Mouse (Mus musculus) intestine, embryonic 14.5 days (tissue): ENCODE data around the gene Tmem255b. TPM values are rescaled to one million over a fixed set of nuclear protein-coding genes. Genes with fewer than 3 reads are reported as not detected.

ENCODE experiments used
- ATAC-seq: fragments of 200-750 bp; cut with Nextera tagmentation; replicated peaks from 2 replicates; pipeline ENCODE4 v1.8.0; 2017; ENCODE audit warnings: low read depth, moderate number of reproducible peaks, moderate TSS enrichment, moderate library complexity; ENCODE audit not compliant: low FRiP score, low TSS enrichment
- DNase-seq: peaks from one replicate; pipeline ENCODE4 v3.0.0-alpha.2; 2018; ENCODE audit warnings: low spot score
- H3K27ac ChIP-seq: fragments of 300-500 bp; sonication (generic); 2 replicates; pipeline ENCODE4 v1.5.1; 2014; ENCODE audit warnings: low read depth, mild to moderate bottlenecking, control low read depth
- H3K27me3 ChIP-seq: fragments of 300-500 bp; sonication (generic); replicated peaks from 2 replicates; pipeline ENCODE4 v1.6.1; 2014; ENCODE audit warnings: low read length, control low read depth; ENCODE audit not compliant: control insufficient read depth, insufficient read depth
- H3K36me3 ChIP-seq: fragments of 300-500 bp; sonication (generic); 2 replicates; pipeline ENCODE4 v1.6.1; 2014; ENCODE audit warnings: low read length, control low read depth; ENCODE audit not compliant: control insufficient read depth, insufficient read depth
- H3K4me1 ChIP-seq: fragments of 300-500 bp; sonication (generic); replicated peaks from 2 replicates; pipeline ENCODE4 v1.6.1; 2014; ENCODE audit warnings: low read length, control low read depth, mixed read lengths; ENCODE audit not compliant: control insufficient read depth, insufficient read depth
- H3K4me2 ChIP-seq: fragments of 300-500 bp; sonication (generic); 2 replicates; pipeline ENCODE4 v1.6.1; 2014; ENCODE audit warnings: low read length
- H3K4me3 ChIP-seq: fragments of 300-500 bp; sonication (generic); 2 replicates; pipeline ENCODE4 v1.5.1; 2014; ENCODE audit warnings: low read depth, low read length, control low read depth, mixed read lengths
- H3K9ac ChIP-seq: fragments of 300-500 bp; sonication (generic); 2 replicates; pipeline ENCODE4 v1.6.1; 2014; ENCODE audit warnings: mild to moderate bottlenecking, low read length
- H3K9me3 ChIP-seq: fragments of 300-500 bp; sonication (generic); 2 replicates; pipeline ENCODE4 v1.6.1; 2016; ENCODE audit warnings: low read length, control low read depth; ENCODE audit not compliant: control insufficient read depth
- WGBS: fragments of 180-500 bp; shearing (Covaris S2); extraction: QIAGEN DNeasy Blood & Tissue Kit; methylation state at CpG from one replicate; pipeline ENCODE4 v1.1.7; 2014; 5-methylcytosine and 5-hydroxymethylcytosine counted together
- polyA plus RNA-seq: library from polyadenylated mRNA; unstranded; fragments of >200 nt; fragmentation: Nextera tagmentation; extraction: Ambion mirVana; gene quantifications from 2 replicates; pipeline ENCODE4 v1.2.1, GENCODE M21; 2014

Gene Tmem255b
- polyA plus RNA-seq, 1 experiment from 2014 or later = 2.1 TPM

GRCm38 (mm10) chr8:13455295-13455694 lies 20.3 kb downstream of the Tmem255b start:
- WGBS = 24% methylated on average over 2 of the region's 2 CpGs
- Histone ChIP-seq H3K9ac (no peak overlapping the region), H3K4me2 (no peak overlapping the region), H3K4me3 (no peak overlapping the region), H3K27ac (no peak overlapping the region), H3K27me3 (no peaks in the 10 kb centered on the region), H3K36me3 (no peaks in the 10 kb centered on the region), H3K9me3 (no peaks in the 10 kb centered on the region), H3K4me1 (no peaks in the 10 kb centered on the region)
- peak; percentile 71 for DNase-seq
- ATAC-seq = peak; percentile 78; the same call in 1 of the 2 replicates

DNA sequence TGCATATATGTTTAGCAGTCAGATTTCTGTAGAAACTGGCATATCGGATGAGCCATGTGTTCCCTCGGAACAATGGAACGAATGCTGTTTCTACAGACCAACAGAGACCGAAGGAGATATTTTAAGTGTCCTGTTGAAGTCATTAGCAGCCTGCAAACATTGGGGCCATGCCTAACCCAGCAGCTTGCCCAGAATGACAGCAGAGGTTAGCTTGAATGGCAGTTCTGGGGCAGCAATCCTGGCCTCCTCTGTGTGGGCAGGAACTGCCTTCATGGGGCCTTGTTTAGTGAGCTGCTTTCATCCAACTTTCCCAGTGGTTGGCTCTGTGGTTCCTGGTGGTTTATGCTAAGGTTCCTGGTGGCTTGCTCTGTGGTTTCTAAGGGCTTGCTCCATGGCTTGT lies 24.4 kb downstream of the Tmem255b start:
- DNase-seq (no peak), ATAC-seq (no peak)
- Histone ChIP-seq H3K27me3 (no peaks in the 10 kb centered on the region), H3K36me3 (no peaks in the 10 kb centered on the region), H3K27ac (no peak overlapping the region), H3K4me3 (no peak overlapping the region), H3K9me3 (no peaks in the 10 kb centered on the region), H3K4me1 (no peaks in the 10 kb centered on the region), H3K9ac (no peak overlapping the region), H3K4me2 (no peak overlapping the region)
- WGBS = 92% methylated on average over 4 of the region's 4 CpGs

DNA sequence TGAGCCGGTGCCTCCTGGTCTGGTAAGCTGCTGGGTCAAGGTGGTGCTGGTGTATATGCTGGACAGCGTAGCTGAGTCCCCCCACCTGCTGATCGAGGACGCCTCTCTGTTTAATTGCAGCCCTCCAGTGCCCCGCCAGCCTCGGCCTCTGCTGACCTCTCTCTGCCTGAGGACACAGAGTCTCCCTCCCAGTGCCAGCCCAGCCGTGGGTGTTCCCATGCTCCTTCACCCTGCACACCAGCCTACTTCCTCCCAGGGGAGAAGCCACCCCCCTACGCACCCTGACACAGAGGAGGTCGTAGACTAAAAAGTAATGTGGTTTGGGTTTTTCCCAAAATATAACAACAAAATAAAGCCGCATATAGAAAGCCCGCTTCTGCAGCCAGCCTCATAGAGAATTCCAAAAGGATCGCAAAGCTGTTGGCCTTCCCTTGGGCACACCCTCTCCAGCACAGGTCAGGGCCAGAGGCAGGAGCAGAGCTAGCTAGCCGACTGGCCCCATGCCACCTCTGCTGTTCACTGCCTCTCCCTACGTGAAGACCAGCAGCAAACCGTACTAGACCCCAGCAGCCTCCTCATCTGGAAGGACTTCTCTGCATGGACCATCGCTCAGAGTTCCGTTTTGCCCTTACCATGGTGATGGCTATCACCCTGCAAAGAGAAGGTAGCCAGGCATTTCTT lies 26.2 kb downstream of the Tmem255b start:
- no peak for ATAC-seq
- Histone ChIP-seq H3K4me3 (no peak overlapping the region), H3K9ac (no peak overlapping the region), H3K36me3 (no peaks in the 10 kb centered on the region), H3K9me3 (no peaks in the 10 kb centered on the region), H3K4me1 (no peaks in the 10 kb centered on the region; the same call in 1 of the 2 replicates), H3K27ac (no peak overlapping the region), H3K27me3 (no peaks in the 10 kb centered on the region), H3K4me2 (no peak overlapping the region)
- WGBS = 68% methylated on average over 17 of the region's 17 CpGs
- DNase-seq = no peak

- H3K9ac ChIP-seq = no peak overlapping the region
- 39% methylated on average over 4 of the region's 4 CpGs for WGBS
- no peak for ATAC-seq
- H3K4me3 ChIP-seq = no peak overlapping the region
- H3K27me3 ChIP-seq = no peaks in the 10 kb centered on the region
- no peak overlapping the region for H3K27ac ChIP-seq
- H3K36me3 ChIP-seq = no peaks in the 10 kb centered on the region
- no peaks in the 10 kb centered on the region for H3K9me3 ChIP-seq
- no peaks in the 10 kb centered on the region; the same call in 1 of the 2 replicates for H3K4me1 ChIP-seq
- H3K4me2 ChIP-seq = no peak overlapping the region
- DNase-seq = peak; percentile 84
These were observed 26.9 kb downstream of the Tmem255b start for GRCm38 (mm10) chr8:13461843-13462242.

DNA sequence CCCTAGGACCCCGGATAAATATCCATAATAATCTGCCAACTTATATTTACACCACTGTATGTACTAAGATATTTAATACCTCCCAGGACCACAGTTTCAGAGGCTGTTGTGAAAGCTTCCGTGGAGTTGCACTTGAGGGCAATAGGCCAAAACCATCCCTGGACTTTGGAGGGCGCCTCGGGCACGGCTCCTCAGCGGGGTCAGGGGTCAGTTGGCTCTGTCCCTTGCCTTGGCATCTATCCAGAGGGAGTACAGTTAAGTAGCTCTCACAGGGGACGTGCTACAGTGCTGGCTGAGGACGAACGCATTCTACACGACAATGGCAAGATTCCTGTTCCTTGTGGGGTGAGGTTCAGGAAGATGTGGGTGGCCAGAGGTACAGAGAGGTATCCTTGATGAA lies 27.4 kb downstream of the Tmem255b start:
- no peaks in the 10 kb centered on the region for H3K9me3 ChIP-seq
- H3K4me3 ChIP-seq = no peak overlapping the region
- WGBS = 75% methylated on average over 10 of the region's 10 CpGs
- no peak overlapping the region for H3K4me2 ChIP-seq
- no peaks in the 10 kb centered on the region; the same call in 1 of the 2 replicates for H3K4me1 ChIP-seq
- no peak for ATAC-seq
- no peaks in the 10 kb centered on the region for H3K36me3 ChIP-seq
- no peak for DNase-seq
- no peaks in the 10 kb centered on the region for H3K27me3 ChIP-seq
- H3K9ac ChIP-seq = no peak overlapping the region
- no peak overlapping the region for H3K27ac ChIP-seq

DNA sequence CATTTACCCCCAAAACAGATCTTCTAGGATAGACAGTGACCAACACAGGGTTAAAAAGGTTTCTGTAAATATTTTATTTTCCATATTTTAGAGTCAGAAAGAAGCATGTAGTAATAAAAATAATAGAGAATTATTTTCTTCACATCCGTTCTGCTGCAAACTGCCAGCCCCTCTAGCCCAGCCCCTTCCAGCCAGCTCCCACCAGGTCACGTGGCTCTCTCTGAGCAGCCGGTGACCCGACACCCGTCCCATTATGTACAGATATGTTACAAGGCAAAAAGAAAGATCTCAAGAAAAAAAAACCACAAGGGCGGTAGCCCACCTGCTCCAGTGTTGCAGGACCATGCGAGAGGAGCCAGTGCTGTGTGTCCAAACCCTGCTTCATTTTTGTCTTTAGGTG lies 30.3 kb downstream of the Tmem255b start:
- Histone ChIP-seq H3K27ac (no peak overlapping the region), H3K4me3 (no peak overlapping the region), H3K4me2 (no peak overlapping the region), H3K9me3 (no peaks in the 10 kb centered on the region), H3K9ac (no peak overlapping the region), H3K4me1 (no peaks in the 10 kb centered on the region; the same call in 1 of the 2 replicates), H3K27me3 (no peaks in the 10 kb centered on the region), H3K36me3 (no peaks in the 10 kb centered on the region)
- ATAC-seq (no peak), DNase-seq (no peak)
- 45% methylated on average over 7 of the region's 7 CpGs for WGBS

DNA sequence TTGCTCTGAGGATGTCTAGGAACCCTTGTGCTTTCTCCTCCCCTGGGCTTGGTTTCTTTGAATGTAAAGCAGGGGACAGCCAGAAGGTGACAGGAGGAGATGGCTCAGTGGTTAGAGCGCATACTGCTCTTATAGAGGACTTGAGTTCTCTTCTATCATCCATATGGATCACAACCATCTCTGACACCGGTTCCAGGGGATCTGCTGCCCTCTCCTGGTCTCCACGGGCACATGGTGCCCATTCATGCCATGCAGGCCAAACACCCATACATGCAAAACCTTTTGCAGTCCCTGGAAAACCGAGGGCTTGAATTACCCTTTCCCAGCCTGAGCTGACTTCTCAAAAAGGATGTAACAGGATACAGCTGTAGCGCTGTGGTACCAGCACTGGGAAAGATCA lies 32.0 kb downstream of the Tmem255b start:
- no peaks in the 10 kb centered on the region for H3K27me3 ChIP-seq
- ATAC-seq (no peak), DNase-seq (no peak)
- H3K9ac ChIP-seq = no peak overlapping the region
- H3K9me3 ChIP-seq = no peaks in the 10 kb centered on the region
- H3K4me2 ChIP-seq = no peak overlapping the region
- H3K36me3 ChIP-seq = no peaks in the 10 kb centered on the region
- no peaks in the 10 kb centered on the region; the same call in 1 of the 2 replicates for H3K4me1 ChIP-seq
- no peak overlapping the region for H3K27ac ChIP-seq
- H3K4me3 ChIP-seq = no peak overlapping the region
- WGBS = 69% methylated on average over 5 of the region's 5 CpGs

- WGBS = 81% methylated on average over 9 of the region's 9 CpGs
- H3K9ac ChIP-seq = no peak overlapping the region
- DNase-seq = no peak
- H3K4me1 ChIP-seq = no peaks in the 10 kb centered on the region; the same call in 1 of the 2 replicates
- H3K9me3 ChIP-seq = no peaks in the 10 kb centered on the region
- no peaks in the 10 kb centered on the region for H3K36me3 ChIP-seq
- no peak overlapping the region for H3K4me3 ChIP-seq
- H3K27me3 ChIP-seq = no peaks in the 10 kb centered on the region
- H3K4me2 ChIP-seq = no peak overlapping the region
- ATAC-seq = no peak
- no peak overlapping the region for H3K27ac ChIP-seq
These were observed 33.7 kb downstream of the Tmem255b start for GRCm38 (mm10) chr8:13468737-13469136.

DNA sequence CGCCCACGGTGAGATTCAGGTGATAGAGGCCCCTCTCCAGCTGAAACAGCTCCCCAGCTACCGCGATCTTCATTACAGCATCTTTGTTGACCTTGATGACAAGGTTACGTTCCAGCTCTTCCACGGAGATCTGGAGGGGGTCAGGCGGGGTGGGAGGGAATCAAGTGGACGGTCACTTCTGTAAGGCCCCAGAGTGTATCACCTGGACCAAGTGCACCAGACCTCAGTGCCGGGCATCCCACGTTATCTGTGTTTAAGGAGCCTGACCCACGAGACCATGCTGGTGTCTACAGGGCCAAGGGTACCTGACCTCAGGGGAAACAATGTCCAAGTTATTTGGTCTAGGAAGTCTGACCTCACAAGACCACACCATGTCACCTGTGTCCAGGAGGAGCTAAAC lies 36.5 kb downstream of the Tmem255b start:
- Histone ChIP-seq H3K4me1 (no peaks in the 10 kb centered on the region), H3K4me3 (no peak overlapping the region), H3K9ac (no peak overlapping the region), H3K36me3 (no peaks in the 10 kb centered on the region), H3K27me3 (no peaks in the 10 kb centered on the region), H3K9me3 (no peaks in the 10 kb centered on the region), H3K4me2 (no peak overlapping the region), H3K27ac (no peak overlapping the region)
- ATAC-seq = no peak
- WGBS = 84% methylated on average over 11 of the region's 11 CpGs
- no peak for DNase-seq
